Mouse (Mus musculus): ENCODE results near the gene Fahd2a.

- TF ChIP-seq CTCF (IDR thresholded peaks at IDR 0.05; ENCODE audit: low read depth) (no peak), EP300 (IDR thresholded peaks at IDR 0.05; ENCODE audit: low read depth) (no peak)
These were observed 38.6 kb upstream of the Fahd2a start for GRCm38 (mm10) chr2:127483001-127483400.
